Mouse (Mus musculus) G1E (cell line): ENCODE measurements around the gene Nudt17. TPM values are rescaled to one million over a fixed set of nuclear protein-coding genes. Genes with fewer than 3 reads are reported as not detected.

ENCODE experiments used
- ATAC-seq: 2 replicates; pipeline ENCODE4 v1.8.0; 2016; ENCODE audit warnings: mild to moderate bottlenecking; ENCODE audit not compliant: insufficient number of reproducible peaks, poor library complexity, low FRiP score, severe bottlenecking; ENCODE audit errors: extremely low read depth
- DNase-seq: peaks from one replicate; pipeline ENCODE4 v3.0.0; 2012; ENCODE audit warnings: low spot score
- H3K27me3 ChIP-seq: 2 replicates; pipeline ENCODE4 v1.6.1; 2012; ENCODE audit warnings: mild to moderate bottlenecking, low read length, inconsistent platforms; ENCODE audit not compliant: insufficient read depth
- H3K36me3 ChIP-seq: replicated peaks from 2 replicates; pipeline ENCODE3; 2012; ENCODE audit warnings: mild to moderate bottlenecking, inconsistent platforms
- H3K4me1 ChIP-seq: 2 replicates; pipeline ENCODE4 v1.6.1; 2012; ENCODE audit warnings: low read depth, low read length, inconsistent platforms, mixed read lengths; ENCODE audit not compliant: insufficient read depth
- H3K4me3 ChIP-seq: 2 replicates; pipeline ENCODE4 v1.5.1; 2012; ENCODE audit warnings: low read depth, mild to moderate bottlenecking, inconsistent platforms, low read length, moderate library complexity, mixed read lengths
- H3K9me3 ChIP-seq: replicated peaks from 2 replicates; pipeline ENCODE4 v1.6.1; 2012; ENCODE audit warnings: inconsistent platforms
- CTCF ChIP-seq: IDR thresholded peaks from 2 replicates; pipeline ENCODE4 v1.5.1; 2012; ENCODE audit warnings: low read depth, low read length, inconsistent platforms, mixed read lengths
- GATA1 ChIP-seq: IDR thresholded peaks from 2 replicates; pipeline ENCODE4 v1.6.1; 2012; ENCODE audit warnings: borderline replicate concordance, low read length, inconsistent platforms, mixed read lengths
- GATA2 ChIP-seq: IDR thresholded peaks from 2 replicates; pipeline ENCODE4 v1.6.1; 2012; ENCODE audit warnings: low read depth, low read length, inconsistent platforms, borderline replicate concordance
- POLR2AphosphoS5 ChIP-seq: IDR thresholded peaks from 2 replicates; pipeline ENCODE4 v1.6.1; 2012; ENCODE audit warnings: low read depth, low read length, inconsistent platforms; ENCODE audit not compliant: insufficient replicate concordance
- TAL1 ChIP-seq: conservative IDR thresholded peaks from 2 replicates; pipeline ENCODE4 v1.6.1; 2012; ENCODE audit warnings: low read depth, low read length, inconsistent platforms, mixed read lengths
- polyA plus RNA-seq: library from polyadenylated mRNA; stranded (reverse); fragments of >175 nt; gene quantifications from 2 replicates; pipeline ENCODE4 v1.2.3, GENCODE M21; 2012
- total RNA-seq, 2 experiments: library from RNA; stranded (forward) in 1 of 2; stranded (reverse) in 1 of 2; fragments of 200-1000 nt in 1 of 2; fragments of >200 nt in 1 of 2; fragmentation: Nextera tagmentation in 1 of 2; gene quantifications; 2 replicates each; pipeline ENCODE4 v1.2.3; 2014 to 2017

Nudt17 gene
- total and polyA plus RNA-seq, 3 experiments: 0.22 to 0.83 TPM; not detected in 1

GRCm38 (mm10) chr3:96684822-96685156 lies 23.6 kb downstream of the Nudt17 start:
- ATAC-seq: no peak
- Histone ChIP-seq H3K36me3 (no peaks in the 10 kb centered on the region), H3K4me1 (peaks cover 3% of the 10 kb centered on the region; the same call in 1 of the 2 replicates), H3K27me3 (peaks cover 34% of the 10 kb centered on the region), H3K4me3 (no peak overlapping the region), H3K9me3 (no peaks in the 10 kb centered on the region)
- DNase-seq: no peak
- TF ChIP-seq CTCF (no peak), TAL1 (no peak), GATA2 (no peak), GATA1 (no peak), POLR2AphosphoS5 (no peak)

GRCm38 (mm10) chr3:96684151-96684821 lies 24.1 kb downstream of the Nudt17 start:
- Histone ChIP-seq H3K4me3 (no peak overlapping the region), H3K27me3 (peaks cover 32% of the 10 kb centered on the region), H3K36me3 (no peaks in the 10 kb centered on the region), H3K9me3 (no peaks in the 10 kb centered on the region), H3K4me1 (peaks cover 8% of the 10 kb centered on the region; the same call in 1 of the 2 replicates)
- no peak for TF ChIP-seq GATA2
- no peak for TF ChIP-seq TAL1
- TF ChIP-seq GATA1: no peak
- TF ChIP-seq CTCF: no peak
- TF ChIP-seq POLR2AphosphoS5: no peak
- DNase-seq (no peak), ATAC-seq (no peak)

GRCm38 (mm10) chr3:96683496-96683895 lies 24.9 kb downstream of the Nudt17 start:
- TF ChIP-seq TAL1 (no peak), GATA2 (no peak), POLR2AphosphoS5 (no peak), CTCF (no peak), GATA1 (no peak)
- Histone ChIP-seq H3K4me3 (no peak overlapping the region), H3K27me3 (peaks cover 33% of the 10 kb centered on the region), H3K4me1 (peaks cover 10% of the 10 kb centered on the region; the same call in 1 of the 2 replicates), H3K9me3 (no peaks in the 10 kb centered on the region), H3K36me3 (no peaks in the 10 kb centered on the region)
- DNase-seq (no peak), ATAC-seq (no peak)

- Histone ChIP-seq H3K36me3 (no peaks in the 10 kb centered on the region), H3K4me1 (peaks cover 14% of the 10 kb centered on the region), H3K27me3 (peaks cover 39% of the 10 kb centered on the region), H3K9me3 (no peaks in the 10 kb centered on the region), H3K4me3 (no peak overlapping the region)
- DNase-seq (no peak), ATAC-seq (no peak)
- TF ChIP-seq GATA2: no peak
- TF ChIP-seq POLR2AphosphoS5: no peak
- no peak for TF ChIP-seq GATA1
- TF ChIP-seq TAL1: no peak
- TF ChIP-seq CTCF: no peak
Measured at GRCm38 (mm10) chr3:96680269-96680956, 27.9 kb downstream of the Nudt17 start.

GRCm38 (mm10) chr3:96679159-96679674 lies 29.1 kb downstream of the Nudt17 start:
- no peak for TF ChIP-seq POLR2AphosphoS5
- TF ChIP-seq CTCF: no peak
- TF ChIP-seq TAL1: no peak
- TF ChIP-seq GATA1: no peak
- no peak for TF ChIP-seq GATA2
- DNase-seq: no peak
- ATAC-seq: peak; percentile 57
- Histone ChIP-seq H3K4me1 (peaks cover 18% of the 10 kb centered on the region), H3K9me3 (no peaks in the 10 kb centered on the region), H3K36me3 (no peaks in the 10 kb centered on the region), H3K27me3 (peaks cover 33% of the 10 kb centered on the region), H3K4me3 (no peak overlapping the region)

GRCm38 (mm10) chr3:96678456-96678855 lies 29.9 kb downstream of the Nudt17 start:
- H3K4me1 ChIP-seq: peaks cover 18% of the 10 kb centered on the region
- TF ChIP-seq TAL1 (no peak), GATA2 (no peak), CTCF (no peak), POLR2AphosphoS5 (no peak), GATA1 (no peak)
- DNase-seq: no peak
- H3K4me3 ChIP-seq: no peak overlapping the region
- H3K27me3 ChIP-seq: peaks cover 32% of the 10 kb centered on the region
- H3K36me3 ChIP-seq: no peaks in the 10 kb centered on the region
- no peaks in the 10 kb centered on the region for H3K9me3 ChIP-seq
- ATAC-seq: no peak
